Mouse (Mus musculus): Measurements from ENCODE around the gene Zic4. TPM values are rescaled to one million over a fixed set of nuclear protein-coding genes. Genes with fewer than 3 reads are reported as not detected.

Gene Zic4
- total and polyA plus RNA-seq, 2 experiments from 2014 or later, result 33.5 to 73.4 TPM

GRCm38 (mm10) chr9:91377036-91377872, 15.0 kb downstream of the Zic4 start:
- ATAC-seq (ENCODE audit: low FRiP score) (no peak), DNase-seq (ENCODE audit: low spot score) (no peak)
- H3K27ac ChIP-seq (ENCODE audit: low read depth, low read length), result peak overlapping the region; percentile 32; the same call in 1 of the 2 replicates
- H3K27me3 ChIP-seq (ENCODE audit: insufficient read depth, low read length), result peaks cover 59% of the 10 kb centered on the region
- no peak for TF ChIP-seq CTCF (IDR thresholded peaks at IDR 0.05)
- no peaks in the 10 kb centered on the region for H3K4me1 ChIP-seq (ENCODE audit: insufficient read depth, low read length)
- H3K9ac ChIP-seq (replicated peaks; ENCODE audit: low read length, poor library complexity, severe bottlenecking), result no peak overlapping the region
- no peaks in the 10 kb centered on the region for H3K9me3 ChIP-seq (ENCODE audit: low read length)
- peak overlapping the region; percentile 40; the same call in 1 of the 2 replicates for H3K4me2 ChIP-seq (ENCODE audit: low read depth, low read length, poor library complexity, severe bottlenecking)
- H3K4me3 ChIP-seq (ENCODE audit: low read depth, low read length), result no peak overlapping the region
- no peaks in the 10 kb centered on the region for H3K36me3 ChIP-seq (ENCODE audit: insufficient read depth, low read length)
- 6% methylated on average over 14 of the region's 14 CpGs for WGBS

GRCm38 (mm10) chr9:91377873-91378150, 15.6 kb downstream of the Zic4 start:
- peak overlapping the region; percentile 40 for H3K4me2 ChIP-seq (ENCODE audit: low read depth, low read length, poor library complexity, severe bottlenecking)
- no peak overlapping the region for H3K9ac ChIP-seq (replicated peaks; ENCODE audit: low read length, poor library complexity, severe bottlenecking)
- no peak for ATAC-seq (ENCODE audit: low FRiP score)
- 3% methylated on average over 16 of the region's 16 CpGs for WGBS
- no peak overlapping the region for H3K4me3 ChIP-seq (ENCODE audit: low read depth, low read length)
- no peaks in the 10 kb centered on the region for H3K4me1 ChIP-seq (ENCODE audit: insufficient read depth, low read length)
- peak overlapping the region; percentile 69; the same call in 1 of the 2 replicates for H3K27ac ChIP-seq (ENCODE audit: low read depth, low read length)
- H3K27me3 ChIP-seq (ENCODE audit: insufficient read depth, low read length), result peaks cover 57% of the 10 kb centered on the region
- no peaks in the 10 kb centered on the region for H3K36me3 ChIP-seq (ENCODE audit: insufficient read depth, low read length)
- H3K9me3 ChIP-seq (ENCODE audit: low read length), result no peaks in the 10 kb centered on the region
- peak; percentile 91 for DNase-seq (ENCODE audit: low spot score)
- TF ChIP-seq CTCF (IDR thresholded peaks at IDR 0.05), result no peak

- DNase-seq (ENCODE audit: low spot score), result peak; percentile 77
- Histone ChIP-seq H3K27me3 (ENCODE audit: insufficient read depth, low read length) (peaks cover 57% of the 10 kb centered on the region), H3K4me1 (ENCODE audit: insufficient read depth, low read length) (no peaks in the 10 kb centered on the region), H3K9me3 (ENCODE audit: low read length) (no peaks in the 10 kb centered on the region), H3K4me3 (ENCODE audit: low read depth, low read length) (peak overlapping the region; percentile 19), H3K4me2 (ENCODE audit: low read depth, low read length, poor library complexity, severe bottlenecking) (peak overlapping the region; percentile 40), H3K36me3 (ENCODE audit: insufficient read depth, low read length) (no peaks in the 10 kb centered on the region), H3K9ac (replicated peaks; ENCODE audit: low read length, poor library complexity, severe bottlenecking) (peak overlapping the region; percentile 33), H3K27ac (ENCODE audit: low read depth, low read length) (peak overlapping the region; percentile 69)
- ATAC-seq (ENCODE audit: low FRiP score), result peak; percentile 21; the same call in 1 of the 2 replicates
- TF ChIP-seq CTCF (IDR thresholded peaks at IDR 0.05), result no peak
- 3% methylated on average over 47 of the region's 48 CpGs for WGBS
These were observed 16.4 kb downstream of the Zic4 start for GRCm38 (mm10) chr9:91378411-91379299.

GRCm38 (mm10) chr9:91379300-91379635, 17.1 kb downstream of the Zic4 start:
- no peak for DNase-seq (ENCODE audit: low spot score)
- 8% methylated on average over 8 of the region's 8 CpGs for WGBS
- no peaks in the 10 kb centered on the region for H3K36me3 ChIP-seq (ENCODE audit: insufficient read depth, low read length)
- no peak for TF ChIP-seq CTCF (IDR thresholded peaks at IDR 0.05)
- peak overlapping the region; percentile 40 for H3K4me2 ChIP-seq (ENCODE audit: low read depth, low read length, poor library complexity, severe bottlenecking)
- H3K27me3 ChIP-seq (ENCODE audit: insufficient read depth, low read length), result peaks cover 56% of the 10 kb centered on the region
- no peak for ATAC-seq (ENCODE audit: low FRiP score)
- H3K4me3 ChIP-seq (ENCODE audit: low read depth, low read length), result peak overlapping the region; percentile 19
- no peaks in the 10 kb centered on the region for H3K4me1 ChIP-seq (ENCODE audit: insufficient read depth, low read length)
- H3K9me3 ChIP-seq (ENCODE audit: low read length), result no peaks in the 10 kb centered on the region
- peak overlapping the region; percentile 69 for H3K27ac ChIP-seq (ENCODE audit: low read depth, low read length)
- H3K9ac ChIP-seq (replicated peaks; ENCODE audit: low read length, poor library complexity, severe bottlenecking), result peak overlapping the region; percentile 15; the same call in 1 of the 2 replicates

GRCm38 (mm10) chr9:91379781-91380457, 17.7 kb downstream of the Zic4 start:
- 10% methylated on average over 10 of the region's 10 CpGs for WGBS
- no peak overlapping the region; the same call in 1 of the 2 replicates for H3K4me3 ChIP-seq (ENCODE audit: low read depth, low read length)
- peaks cover 58% of the 10 kb centered on the region for H3K27me3 ChIP-seq (ENCODE audit: insufficient read depth, low read length)
- no peaks in the 10 kb centered on the region for H3K36me3 ChIP-seq (ENCODE audit: insufficient read depth, low read length)
- no peak for DNase-seq (ENCODE audit: low spot score)
- H3K4me1 ChIP-seq (ENCODE audit: insufficient read depth, low read length), result no peaks in the 10 kb centered on the region
- no peak for ATAC-seq (ENCODE audit: low FRiP score)
- no peaks in the 10 kb centered on the region for H3K9me3 ChIP-seq (ENCODE audit: low read length)
- H3K9ac ChIP-seq (replicated peaks; ENCODE audit: low read length, poor library complexity, severe bottlenecking), result 0 out of 2 replicates have a peak overlapping the region, but pooled peaks have one; percentile 5
- no peak for TF ChIP-seq CTCF (IDR thresholded peaks at IDR 0.05)
- H3K27ac ChIP-seq (ENCODE audit: low read depth, low read length), result peak overlapping the region; percentile 69
- peak overlapping the region; percentile 40 for H3K4me2 ChIP-seq (ENCODE audit: low read depth, low read length, poor library complexity, severe bottlenecking)

Data from midbrain, postnatal 0 days (tissue).